Mouse (Mus musculus): ENCODE results near the gene Zmynd10. TPM values are rescaled to one million over a fixed set of nuclear protein-coding genes. Genes with fewer than 3 reads are reported as not detected.
A peak's percentile ranks its signal among the peaks of the same experiment; 100 is the strongest.

Gene Zmynd10
- polyA plus RNA-seq (2014; fragmentation: Nextera tagmentation; extraction: Ambion mirVana): 0.93 and 1.1 TPM in 2 replicates

DNA sequence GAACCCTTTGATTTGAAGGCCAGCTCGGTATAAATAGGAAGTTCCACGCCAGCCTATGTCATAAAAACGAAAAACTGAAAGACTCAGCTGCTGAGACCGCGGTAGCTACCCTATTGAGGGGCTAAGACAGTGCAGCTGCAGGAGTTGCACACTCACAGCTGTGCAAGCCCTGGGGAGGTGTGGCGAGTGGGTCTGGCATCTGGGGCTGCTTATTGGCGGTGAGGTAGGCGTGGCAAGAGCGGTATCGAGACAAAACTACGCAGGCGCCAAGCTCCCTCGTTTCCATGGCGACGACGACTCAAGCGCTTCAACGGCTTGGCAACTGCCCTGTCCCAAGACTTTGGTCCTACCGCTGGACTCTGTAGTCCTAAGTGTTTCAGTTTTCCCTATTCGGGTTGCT is at the start of gene Zmynd10:
TSS of gene Zmynd10 (plus strand) at position 273 of the 400 bp plus-strand sequence.
- DNase-seq (ENCODE audit: low spot score) (peak; percentile 98), ATAC-seq (replicated peaks; ENCODE audit: insufficient number of reproducible peaks, low FRiP score, low TSS enrichment, low read depth) (peak; percentile 64)
- Histone ChIP-seq H3K27ac (replicated peaks; ENCODE audit: low read depth, low read length) (no peak within 1 kb of the TSS), H3K4me1 (ENCODE audit: control insufficient read depth, insufficient read depth, low read length) (no peaks in the 10 kb centered on the region; the same call in none of the 2 replicates), H3K36me3 (replicated peaks; ENCODE audit: control insufficient read depth, insufficient read depth, low read depth, low read length) (no peaks in the 10 kb centered on the region; the same call in 1 of the 2 replicates), H3K27me3 (ENCODE audit: control insufficient read depth, insufficient read depth, low read length) (peaks cover 5% of the 10 kb centered on the region; the same call in 1 of the 2 replicates), H3K9ac (replicated peaks; ENCODE audit: low read length) (no peak within 1 kb of the TSS), H3K4me3 (ENCODE audit: low read depth, low read length) (no peak within 1 kb of the TSS; the same call in 1 of the 2 replicates), H3K9me3 (replicated peaks; ENCODE audit: control insufficient read depth, low read length) (no peaks in the 10 kb centered on the region), H3K4me2 (ENCODE audit: low read depth, low read length) (peak within 1 kb of the TSS; percentile 44)
- WGBS: 5% methylated on average over 20 of the region's 20 CpGs

DNA sequence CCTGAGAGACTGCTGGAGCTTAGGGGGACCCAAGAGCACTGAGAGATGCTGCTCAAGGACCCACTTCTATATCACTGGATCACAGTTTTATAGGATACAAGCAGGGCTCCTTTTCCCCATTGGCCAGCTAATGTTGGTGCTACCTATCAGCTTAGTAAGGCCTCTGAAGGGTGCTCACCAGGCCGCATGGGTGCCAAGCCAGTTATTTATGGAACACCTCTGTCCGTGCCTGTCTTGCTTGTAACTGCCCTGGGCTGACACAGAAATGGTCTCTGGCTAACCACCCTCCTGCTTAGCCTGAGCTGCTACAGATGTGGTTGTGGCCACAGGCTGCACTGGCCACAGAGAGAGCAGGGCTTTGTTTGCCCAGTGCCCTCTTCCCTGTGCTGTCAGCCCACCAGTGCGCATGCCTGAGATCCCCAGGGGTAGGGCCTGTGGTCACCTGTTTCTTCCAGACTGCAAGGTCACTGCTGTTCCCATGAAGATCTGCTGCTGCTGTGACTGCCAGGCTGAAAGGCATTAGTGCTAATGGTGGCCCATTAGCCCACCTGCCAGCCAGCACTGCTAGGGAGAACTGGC is 46.3 kb upstream of the Zmynd10 start:
- no peak overlapping the region for H3K4me2 ChIP-seq (ENCODE audit: low read depth, low read length)
- DNase-seq (ENCODE audit: low spot score) (no peak), ATAC-seq (replicated peaks; ENCODE audit: insufficient number of reproducible peaks, low FRiP score, low TSS enrichment, low read depth) (no peak)
- 83% methylated on average over 3 of the region's 3 CpGs for WGBS
- H3K4me1 ChIP-seq (ENCODE audit: control insufficient read depth, insufficient read depth, low read length): no peaks in the 10 kb centered on the region
- no peak overlapping the region for H3K27ac ChIP-seq (replicated peaks; ENCODE audit: low read depth, low read length)
- no peaks in the 10 kb centered on the region for H3K9me3 ChIP-seq (replicated peaks; ENCODE audit: control insufficient read depth, low read length)
- no peaks in the 10 kb centered on the region for H3K27me3 ChIP-seq (ENCODE audit: control insufficient read depth, insufficient read depth, low read length)
- H3K4me3 ChIP-seq (ENCODE audit: low read depth, low read length): no peak overlapping the region
- H3K36me3 ChIP-seq (replicated peaks; ENCODE audit: control insufficient read depth, insufficient read depth, low read depth, low read length): no peaks in the 10 kb centered on the region
- no peak overlapping the region for H3K9ac ChIP-seq (replicated peaks; ENCODE audit: low read length)

DNA sequence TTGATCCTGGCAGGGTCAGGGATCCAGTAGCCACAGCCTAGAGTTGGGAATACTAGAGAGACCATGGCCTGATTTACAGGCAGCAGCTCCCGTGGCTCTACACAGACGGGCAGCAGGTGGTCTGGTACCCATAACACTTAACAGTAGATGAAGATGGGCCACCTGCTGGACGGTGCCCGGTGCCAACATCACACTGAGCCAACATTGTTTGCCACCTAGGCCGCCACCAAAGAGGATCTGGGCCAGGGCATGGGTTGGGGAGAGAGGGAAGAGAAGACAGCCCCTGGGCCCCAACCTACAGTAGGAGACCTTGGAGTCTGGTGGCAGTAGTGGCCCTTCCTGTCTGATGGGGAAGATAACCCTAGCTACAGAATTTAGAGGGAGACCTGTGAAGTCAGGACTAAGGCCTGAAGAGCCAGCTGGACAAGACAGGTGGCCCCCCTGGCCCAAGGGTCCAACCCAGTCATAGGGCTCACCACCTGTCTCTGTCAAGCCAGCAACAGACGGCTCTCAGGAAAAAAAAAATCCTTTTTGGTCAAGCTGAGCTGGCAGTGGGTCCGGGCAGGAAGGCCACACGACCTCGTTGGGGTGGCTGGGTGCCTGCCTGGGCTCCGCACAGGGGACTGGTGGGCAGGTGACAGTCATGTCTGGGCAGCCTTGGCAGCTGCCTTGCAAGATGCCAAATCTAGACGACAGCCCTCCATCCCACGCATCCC is 44.8 kb upstream of the Zmynd10 start:
- no peaks in the 10 kb centered on the region for H3K4me1 ChIP-seq (ENCODE audit: control insufficient read depth, insufficient read depth, low read length)
- H3K36me3 ChIP-seq (replicated peaks; ENCODE audit: control insufficient read depth, insufficient read depth, low read depth, low read length): no peaks in the 10 kb centered on the region
- no peak overlapping the region for H3K9ac ChIP-seq (replicated peaks; ENCODE audit: low read length)
- no peak overlapping the region for H3K27ac ChIP-seq (replicated peaks; ENCODE audit: low read depth, low read length)
- H3K27me3 ChIP-seq (ENCODE audit: control insufficient read depth, insufficient read depth, low read length): no peaks in the 10 kb centered on the region; the same call in 1 of the 2 replicates
- no peak overlapping the region for H3K4me2 ChIP-seq (ENCODE audit: low read depth, low read length)
- no peak overlapping the region for H3K4me3 ChIP-seq (ENCODE audit: low read depth, low read length)
- WGBS: 92% methylated on average over 12 of the region's 12 CpGs
- H3K9me3 ChIP-seq (replicated peaks; ENCODE audit: control insufficient read depth, low read length): no peaks in the 10 kb centered on the region
- DNase-seq (ENCODE audit: low spot score) (no peak), ATAC-seq (replicated peaks; ENCODE audit: insufficient number of reproducible peaks, low FRiP score, low TSS enrichment, low read depth) (no peak)

DNA sequence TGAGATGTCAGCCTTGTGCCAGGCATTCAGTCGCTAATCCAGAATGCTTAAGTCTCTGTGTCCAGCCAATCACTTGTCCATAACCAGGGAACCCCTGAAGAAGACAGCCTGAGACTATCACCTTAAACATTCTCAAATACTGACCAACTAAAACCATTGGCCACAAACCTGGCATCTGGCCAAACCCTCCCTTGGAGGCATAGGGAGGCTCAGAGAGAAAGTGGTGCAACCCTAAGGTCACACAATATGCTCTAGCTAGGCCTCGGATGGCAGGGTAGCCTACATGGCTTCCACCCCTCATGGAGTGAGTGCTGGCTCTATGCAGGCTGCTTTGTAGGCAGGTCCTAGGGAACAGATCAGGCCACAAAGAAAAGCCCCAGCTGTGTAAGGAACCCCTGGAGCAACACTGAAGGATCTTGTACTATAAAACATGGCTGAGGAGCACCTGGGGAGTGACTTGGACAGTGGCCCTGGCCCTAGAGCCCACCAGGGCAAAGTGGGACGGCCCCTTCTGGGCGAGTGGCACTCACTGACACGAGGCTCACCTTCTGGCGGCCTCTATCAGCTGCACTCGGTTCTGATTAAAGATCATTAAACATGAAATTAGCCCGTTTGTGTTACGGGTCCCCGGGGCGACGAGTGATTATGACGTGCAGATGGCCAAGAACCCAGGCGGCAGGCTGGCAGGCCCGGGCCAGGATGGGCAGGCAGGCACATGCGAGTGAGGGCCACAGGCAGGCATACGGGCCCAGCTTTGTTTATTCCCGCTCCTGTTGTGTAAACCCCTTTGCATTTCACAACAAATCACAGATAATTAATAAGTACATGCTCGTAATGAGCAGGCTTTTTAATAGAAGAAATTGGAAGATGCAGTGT is 42.2 kb upstream of the Zmynd10 start:
- H3K9ac ChIP-seq (replicated peaks; ENCODE audit: low read length): no peak overlapping the region
- no peaks in the 10 kb centered on the region; the same call in 1 of the 2 replicates for H3K27me3 ChIP-seq (ENCODE audit: control insufficient read depth, insufficient read depth, low read length)
- ATAC-seq (replicated peaks; ENCODE audit: insufficient number of reproducible peaks, low FRiP score, low TSS enrichment, low read depth) (no peak), DNase-seq (ENCODE audit: low spot score) (no peak)
- H3K4me2 ChIP-seq (ENCODE audit: low read depth, low read length): no peak overlapping the region
- H3K4me1 ChIP-seq (ENCODE audit: control insufficient read depth, insufficient read depth, low read length): no peaks in the 10 kb centered on the region
- 72% methylated on average over 19 of the region's 19 CpGs for WGBS
- H3K9me3 ChIP-seq (replicated peaks; ENCODE audit: control insufficient read depth, low read length): no peaks in the 10 kb centered on the region
- H3K27ac ChIP-seq (replicated peaks; ENCODE audit: low read depth, low read length): no peak overlapping the region
- no peaks in the 10 kb centered on the region for H3K36me3 ChIP-seq (replicated peaks; ENCODE audit: control insufficient read depth, insufficient read depth, low read depth, low read length)
- H3K4me3 ChIP-seq (ENCODE audit: low read depth, low read length): no peak overlapping the region

DNA sequence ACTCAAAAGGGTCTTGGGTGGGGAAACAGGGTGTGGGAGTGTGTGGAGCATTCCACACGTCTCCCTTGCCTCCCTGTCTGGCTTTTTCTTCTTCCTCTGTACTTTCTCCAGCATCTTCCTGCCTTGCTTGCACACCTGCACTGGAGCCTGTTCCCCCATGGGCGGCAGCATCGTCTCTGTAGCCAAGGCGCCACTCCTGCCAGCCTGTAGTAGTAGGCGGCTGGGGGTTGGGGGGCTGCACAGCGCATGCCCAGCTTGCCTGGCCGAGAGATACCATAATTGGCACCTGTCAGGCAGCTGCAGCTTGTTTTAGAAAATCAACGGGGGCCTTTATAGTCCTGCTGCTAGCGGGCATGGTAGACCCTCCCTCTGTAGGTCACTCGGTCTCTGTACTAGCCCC is 38.8 kb upstream of the Zmynd10 start:
- Histone ChIP-seq H3K27ac (replicated peaks; ENCODE audit: low read depth, low read length) (no peak overlapping the region), H3K4me2 (ENCODE audit: low read depth, low read length) (no peak overlapping the region), H3K9me3 (replicated peaks; ENCODE audit: control insufficient read depth, low read length) (no peaks in the 10 kb centered on the region), H3K36me3 (replicated peaks; ENCODE audit: control insufficient read depth, insufficient read depth, low read depth, low read length) (no peaks in the 10 kb centered on the region), H3K9ac (replicated peaks; ENCODE audit: low read length) (no peak overlapping the region), H3K27me3 (ENCODE audit: control insufficient read depth, insufficient read depth, low read length) (no peaks in the 10 kb centered on the region; the same call in 1 of the 2 replicates), H3K4me3 (ENCODE audit: low read depth, low read length) (no peak overlapping the region), H3K4me1 (ENCODE audit: control insufficient read depth, insufficient read depth, low read length) (no peaks in the 10 kb centered on the region)
- no peak for DNase-seq (ENCODE audit: low spot score)
- ATAC-seq (replicated peaks; ENCODE audit: insufficient number of reproducible peaks, low FRiP score, low TSS enrichment, low read depth): no peak
- WGBS: 58% methylated on average over 10 of the region's 10 CpGs

DNA sequence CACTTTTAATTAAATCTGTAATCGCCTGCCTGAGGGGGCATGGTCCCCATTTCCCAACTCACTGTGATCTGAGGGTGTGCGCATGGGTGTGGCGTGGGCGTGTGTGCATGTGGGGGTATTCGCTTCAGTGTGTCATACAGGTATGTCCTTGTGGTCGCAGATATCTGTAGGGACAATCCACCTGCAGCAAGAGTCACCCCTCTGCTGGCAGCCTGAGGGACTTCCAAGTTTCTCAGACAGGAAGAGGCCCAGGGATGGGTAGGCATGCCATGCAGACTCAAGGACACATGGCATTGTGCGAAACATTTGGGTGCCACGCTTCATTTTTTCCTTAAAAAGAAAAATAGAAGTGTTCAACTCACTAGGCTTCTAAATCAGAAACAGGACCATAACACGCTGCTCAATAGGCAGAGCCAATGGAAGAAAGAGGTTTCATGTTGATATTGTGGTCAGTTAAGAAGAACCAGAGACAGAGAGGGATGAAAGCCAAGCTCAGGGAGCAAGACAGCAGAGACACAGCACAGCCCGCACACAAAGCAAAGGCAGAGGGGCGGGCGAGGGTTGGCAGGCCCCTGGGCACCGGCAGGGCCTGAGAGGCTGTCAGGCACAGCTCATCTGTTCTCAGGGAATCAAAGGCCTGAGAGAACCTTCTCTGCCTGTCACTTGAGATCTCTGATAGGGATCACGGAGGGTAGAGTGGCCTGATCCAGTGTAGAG is 36.6 kb upstream of the Zmynd10 start:
- no peak for ATAC-seq (replicated peaks; ENCODE audit: insufficient number of reproducible peaks, low FRiP score, low TSS enrichment, low read depth)
- no peaks in the 10 kb centered on the region for H3K9me3 ChIP-seq (replicated peaks; ENCODE audit: control insufficient read depth, low read length)
- no peak for DNase-seq (ENCODE audit: low spot score)
- no peak overlapping the region for H3K9ac ChIP-seq (replicated peaks; ENCODE audit: low read length)
- no peaks in the 10 kb centered on the region for H3K36me3 ChIP-seq (replicated peaks; ENCODE audit: control insufficient read depth, insufficient read depth, low read depth, low read length)
- no peak overlapping the region for H3K4me3 ChIP-seq (ENCODE audit: low read depth, low read length)
- no peak overlapping the region for H3K27ac ChIP-seq (replicated peaks; ENCODE audit: low read depth, low read length)
- H3K4me1 ChIP-seq (ENCODE audit: control insufficient read depth, insufficient read depth, low read length): no peaks in the 10 kb centered on the region
- no peak overlapping the region for H3K4me2 ChIP-seq (ENCODE audit: low read depth, low read length)
- 81% methylated on average over 14 of the region's 14 CpGs for WGBS
- H3K27me3 ChIP-seq (ENCODE audit: control insufficient read depth, insufficient read depth, low read length): no peaks in the 10 kb centered on the region; the same call in 1 of the 2 replicates

DNA sequence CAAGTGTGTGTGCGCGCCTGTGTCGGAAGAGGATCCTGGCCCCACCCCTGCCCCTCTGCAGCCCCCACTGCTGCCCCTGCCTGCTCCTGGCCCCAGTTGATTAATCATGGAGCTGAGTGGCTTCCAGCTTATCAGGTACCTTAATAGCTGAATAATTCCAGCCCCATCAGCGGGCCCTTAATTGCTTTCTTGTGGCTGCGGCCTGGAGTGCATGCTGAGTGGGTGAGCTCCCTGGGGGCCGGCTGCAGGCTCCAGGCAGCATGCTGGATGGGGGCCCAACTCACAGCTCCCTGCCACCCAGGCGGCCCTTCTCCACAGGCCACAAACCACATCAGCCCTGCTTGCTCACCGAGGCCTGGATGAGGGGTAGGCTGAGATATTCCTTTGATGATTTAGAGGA is 35.7 kb upstream of the Zmynd10 start:
- Histone ChIP-seq H3K27ac (replicated peaks; ENCODE audit: low read depth, low read length) (no peak overlapping the region), H3K4me3 (ENCODE audit: low read depth, low read length) (no peak overlapping the region), H3K4me1 (ENCODE audit: control insufficient read depth, insufficient read depth, low read length) (no peaks in the 10 kb centered on the region), H3K36me3 (replicated peaks; ENCODE audit: control insufficient read depth, insufficient read depth, low read depth, low read length) (no peaks in the 10 kb centered on the region), H3K27me3 (ENCODE audit: control insufficient read depth, insufficient read depth, low read length) (no peaks in the 10 kb centered on the region; the same call in 1 of the 2 replicates), H3K9ac (replicated peaks; ENCODE audit: low read length) (no peak overlapping the region), H3K4me2 (ENCODE audit: low read depth, low read length) (no peak overlapping the region), H3K9me3 (replicated peaks; ENCODE audit: control insufficient read depth, low read length) (no peaks in the 10 kb centered on the region)
- DNase-seq (ENCODE audit: low spot score) (no peak), ATAC-seq (replicated peaks; ENCODE audit: insufficient number of reproducible peaks, low FRiP score, low TSS enrichment, low read depth) (0 out of 2 replicates have a peak, but pooled peaks have one; percentile 8)
- WGBS: 61% methylated on average over 8 of the region's 8 CpGs

Measured in embryonic facial prominence, embryonic 11.5 days (tissue).